Mouse (Mus musculus) limb, embryonic 14.5 days (tissue): Measurements from ENCODE around the gene Znhit1. TPM values are rescaled to one million over a fixed set of nuclear protein-coding genes. Genes with fewer than 3 reads are reported as not detected.

Experiments
- ATAC-seq: fragments of 200-750 bp; cut with Nextera tagmentation; 2 replicates; pipeline ENCODE4 v1.8.0; 2017; ENCODE audit warnings: low read depth, moderate number of reproducible peaks, moderate TSS enrichment; ENCODE audit not compliant: low FRiP score
- DNase-seq: peaks from one replicate; pipeline ENCODE4 v3.0.0-alpha.2; 2015; ENCODE audit warnings: low spot score
- H3K27ac ChIP-seq: fragments of 300-500 bp; sonication (generic); replicated peaks from 2 replicates; pipeline ENCODE4 v1.5.1; 2014; ENCODE audit warnings: low read depth, mild to moderate bottlenecking, low read length, moderate library complexity, mixed read lengths
- H3K27me3 ChIP-seq: fragments of 300-500 bp; sonication (generic); 2 replicates; pipeline ENCODE4 v1.6.1; 2014; ENCODE audit warnings: low read length, mixed read lengths; ENCODE audit not compliant: control insufficient read depth, insufficient read depth
- H3K36me3 ChIP-seq: fragments of 300-500 bp; sonication (generic); 2 replicates; pipeline ENCODE4 v1.6.1; 2014; ENCODE audit warnings: mild to moderate bottlenecking, low read length, moderate library complexity, mixed read lengths; ENCODE audit not compliant: control insufficient read depth, insufficient read depth
- H3K4me1 ChIP-seq: fragments of 300-500 bp; sonication (generic); 2 replicates; pipeline ENCODE4 v1.6.1; 2014; ENCODE audit warnings: antibody characterized with exemption, low read length, mixed read lengths; ENCODE audit not compliant: control insufficient read depth, insufficient read depth
- H3K4me2 ChIP-seq: fragments of 300-500 bp; sonication (generic); replicated peaks from 2 replicates; pipeline ENCODE4 v1.6.1; 2014; ENCODE audit warnings: low read depth, mild to moderate bottlenecking, low read length, moderate library complexity; ENCODE audit not compliant: severe bottlenecking
- H3K4me3 ChIP-seq: fragments of 300-500 bp; sonication (generic); replicated peaks from 2 replicates; pipeline ENCODE4 v1.5.1; 2014; ENCODE audit warnings: low read length
- H3K9ac ChIP-seq: fragments of 300-500 bp; sonication (generic); 2 replicates; pipeline ENCODE4 v1.6.1; 2014; ENCODE audit warnings: mild to moderate bottlenecking, low read depth, low read length, moderate library complexity; ENCODE audit not compliant: severe bottlenecking
- H3K9me3 ChIP-seq: fragments of 300-500 bp; sonication (generic); 2 replicates; pipeline ENCODE4 v1.6.1; 2016; ENCODE audit warnings: low read length; ENCODE audit not compliant: control insufficient read depth
- POLR2A ChIP-seq: fragments of 200-500 bp; IDR thresholded peaks from 2 replicates; pipeline ENCODE4 v1.8.0; 2012; ENCODE audit warnings: inconsistent platforms, mild to moderate bottlenecking, moderate library complexity, borderline replicate concordance; ENCODE audit not compliant: insufficient read depth, insufficient read length; ENCODE audit errors: extremely low read depth
- WGBS: fragments of 180-500 bp; shearing (Covaris S2); extraction: QIAGEN DNeasy Blood & Tissue Kit; methylation state at CpG from one replicate; pipeline ENCODE4 v1.1.7; 2014; 5-methylcytosine and 5-hydroxymethylcytosine counted together
- microRNA counts: library from miRNA; unstranded; fragments of <30 nt; microRNA quantifications from one replicate; lab custom pipeline; 2016
- microRNA-seq: library from miRNA; unstranded; fragments of <30 nt; microRNA quantifications from one replicate; pipeline ENCODE4, GENCODE M21; 2016
- polyA plus RNA-seq, 2 experiments: library from polyadenylated mRNA; depleted of rRNA in 1 of 2; stranded (reverse) in 1 of 2; unstranded in 1 of 2; fragments of >200 nt; fragmentation: Nextera tagmentation in 1 of 2; extraction: Ambion mirVana in 1 of 2; gene quantifications; 2 replicates each; pipeline versions ENCODE4 v1.2.1 to v1.2.3; 2012 to 2014

Znhit1 gene
- polyA plus RNA-seq, 2 experiments = 82.7 to 105 TPM

DNA sequence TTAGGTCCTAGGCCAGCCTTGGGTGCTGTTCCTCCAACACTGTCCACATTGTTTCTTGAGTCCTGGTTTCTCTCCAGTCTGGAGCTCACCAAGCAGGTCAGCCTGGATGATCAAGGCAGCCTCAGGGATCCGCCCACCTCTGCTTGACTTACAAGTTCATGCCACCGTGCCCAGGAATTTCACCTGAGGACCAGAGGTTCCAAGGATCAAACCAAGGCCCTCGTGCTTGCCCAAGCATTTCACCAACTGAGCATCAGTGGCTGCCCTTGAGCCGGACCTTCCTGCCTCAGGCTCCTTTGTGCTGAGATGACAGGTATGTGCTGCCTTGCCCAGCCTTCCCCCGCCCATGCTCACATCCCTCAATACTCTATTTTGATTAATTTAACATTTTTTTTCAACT is 50.2 kb downstream of the Znhit1 start:
- no peak overlapping the region for H3K9ac ChIP-seq
- no peak for ATAC-seq
- TF ChIP-seq POLR2A = no peak
- H3K9me3 ChIP-seq = no peaks in the 10 kb centered on the region
- H3K4me3 ChIP-seq = no peak overlapping the region
- whole genome bisulfite sequencing = 85% methylated on average over 5 of the region's 5 CpGs
- H3K36me3 ChIP-seq = no peaks in the 10 kb centered on the region
- H3K4me2 ChIP-seq = no peak overlapping the region
- no peak overlapping the region for H3K27ac ChIP-seq
- H3K4me1 ChIP-seq = no peaks in the 10 kb centered on the region
- no peak for DNase-seq
- no peaks in the 10 kb centered on the region for H3K27me3 ChIP-seq

DNA sequence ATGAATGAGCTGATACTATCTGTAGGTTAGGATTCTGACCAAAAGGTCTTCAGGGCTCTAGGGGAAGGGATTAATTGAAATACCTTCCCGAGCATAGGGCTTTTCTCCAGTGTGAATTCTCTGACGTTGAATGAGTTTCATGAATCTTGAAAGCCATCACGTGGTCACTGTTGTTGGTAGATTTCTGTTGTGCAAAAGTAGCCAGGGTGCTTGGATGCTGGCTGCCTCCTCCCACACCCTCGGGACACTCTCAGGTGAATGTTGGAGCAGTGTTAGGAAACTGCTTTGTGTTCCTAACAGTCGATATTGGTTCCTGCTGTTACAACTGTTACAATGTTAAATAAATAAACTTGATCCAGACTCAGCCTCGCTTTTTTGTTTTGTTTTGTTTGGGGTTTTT is 51.1 kb downstream of the Znhit1 start:
- 88% methylated on average over 6 of the region's 6 CpGs for WGBS
- Histone ChIP-seq H3K4me2 (no peak overlapping the region), H3K27ac (no peak overlapping the region), H3K4me1 (no peaks in the 10 kb centered on the region), H3K9ac (no peak overlapping the region), H3K9me3 (no peaks in the 10 kb centered on the region), H3K4me3 (no peak overlapping the region), H3K27me3 (no peaks in the 10 kb centered on the region), H3K36me3 (no peaks in the 10 kb centered on the region)
- no peak for DNase-seq
- no peak for ATAC-seq
- TF ChIP-seq POLR2A = no peak

DNA sequence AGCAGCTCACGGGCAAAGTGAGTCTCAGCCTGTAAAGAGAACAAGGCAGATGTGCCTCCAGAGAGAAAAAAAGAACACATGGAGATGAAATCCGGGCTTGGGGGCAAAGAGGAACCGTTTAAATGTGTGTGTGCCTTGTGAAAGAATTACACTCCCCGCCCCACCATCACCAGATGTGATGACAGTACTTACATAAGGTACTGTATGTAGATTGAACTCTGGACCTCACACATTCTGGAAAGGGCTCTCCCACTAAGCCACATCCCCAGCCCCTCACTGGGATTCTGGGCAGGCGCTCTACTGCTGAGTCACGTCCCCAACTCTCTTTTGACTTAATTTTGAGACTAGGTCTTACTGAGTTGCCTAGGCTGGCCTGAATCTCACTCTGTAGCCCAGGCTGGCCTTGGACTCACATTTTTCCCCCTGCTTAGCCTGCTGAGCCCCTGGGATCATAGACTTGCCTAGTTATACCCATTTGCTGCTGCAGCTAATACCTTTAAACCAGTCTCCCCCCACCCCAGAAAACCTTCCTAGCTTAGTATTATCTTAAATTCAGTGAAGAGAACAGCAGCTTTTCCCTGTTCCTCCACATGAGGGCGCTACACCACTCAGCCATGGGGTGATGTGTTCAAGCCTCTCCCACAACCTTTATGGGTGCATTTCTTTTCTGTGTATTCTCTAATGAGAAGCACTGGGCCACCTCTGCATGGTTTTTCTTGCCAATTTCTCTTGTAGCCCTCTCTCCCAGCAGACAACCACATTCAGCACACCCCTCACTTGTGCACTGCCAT is 51.7 kb downstream of the Znhit1 start:
- H3K4me3 ChIP-seq = no peak overlapping the region
- 55% methylated on average over 7 of the region's 7 CpGs for WGBS
- H3K9me3 ChIP-seq = no peaks in the 10 kb centered on the region
- H3K27ac ChIP-seq = no peak overlapping the region
- ATAC-seq = no peak
- H3K36me3 ChIP-seq = no peaks in the 10 kb centered on the region
- TF ChIP-seq POLR2A = no peak
- DNase-seq = no peak
- H3K4me2 ChIP-seq = no peak overlapping the region
- H3K9ac ChIP-seq = no peak overlapping the region
- H3K27me3 ChIP-seq = no peaks in the 10 kb centered on the region
- H3K4me1 ChIP-seq = no peaks in the 10 kb centered on the region

DNA sequence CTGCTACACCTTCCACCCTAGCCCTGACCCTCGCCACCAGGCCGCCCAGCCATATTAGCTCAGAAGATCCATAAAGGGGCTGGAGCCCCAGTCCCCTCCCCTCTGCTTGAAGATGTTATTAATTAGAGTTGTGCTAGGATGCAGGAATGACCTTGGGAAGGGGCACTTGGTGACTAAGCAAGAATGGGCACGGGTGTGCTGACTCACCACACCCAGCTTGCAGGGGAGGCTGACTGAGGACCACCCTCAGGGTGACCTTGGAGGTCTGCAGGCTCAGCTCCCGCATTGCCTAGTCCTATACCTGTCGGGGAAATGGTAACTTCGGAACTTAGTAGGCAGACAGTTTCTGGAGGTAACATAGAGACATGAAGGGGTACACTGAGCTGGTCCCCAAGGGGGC is 53.9 kb downstream of the Znhit1 start:
- no peak overlapping the region for H3K27ac ChIP-seq
- no peak overlapping the region for H3K4me3 ChIP-seq
- WGBS = 87% methylated on average over 6 of the region's 6 CpGs
- no peaks in the 10 kb centered on the region; the same call in 1 of the 2 replicates for H3K4me1 ChIP-seq
- TF ChIP-seq POLR2A = no peak
- H3K9me3 ChIP-seq = no peaks in the 10 kb centered on the region
- no peaks in the 10 kb centered on the region for H3K36me3 ChIP-seq
- DNase-seq (no peak), ATAC-seq (no peak)
- H3K9ac ChIP-seq = no peak overlapping the region
- H3K4me2 ChIP-seq = no peak overlapping the region
- H3K27me3 ChIP-seq = no peaks in the 10 kb centered on the region

DNA sequence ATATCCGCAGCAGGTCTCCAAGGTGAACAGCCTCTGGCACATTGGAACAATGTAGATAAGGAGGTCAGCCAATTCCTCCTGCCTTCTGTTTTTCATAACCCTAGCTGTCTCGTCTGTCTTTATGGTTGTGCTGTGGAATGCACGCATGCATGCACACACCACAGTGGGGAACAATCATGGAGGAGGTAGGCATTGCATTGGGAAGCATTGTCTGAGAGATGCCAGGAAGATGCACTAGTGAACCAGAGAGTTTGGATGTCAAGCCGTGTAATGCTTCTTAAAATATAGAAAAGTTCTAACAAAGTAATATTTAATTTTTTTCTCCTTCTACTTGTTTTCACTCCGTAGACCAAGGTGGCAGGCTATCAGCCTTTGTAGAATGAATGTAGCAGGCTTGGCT is 54.9 kb downstream of the Znhit1 start:
- Histone ChIP-seq H3K9me3 (no peaks in the 10 kb centered on the region), H3K4me1 (no peaks in the 10 kb centered on the region; the same call in 1 of the 2 replicates), H3K27ac (no peak overlapping the region), H3K4me2 (no peak overlapping the region), H3K36me3 (no peaks in the 10 kb centered on the region), H3K4me3 (no peak overlapping the region), H3K27me3 (no peaks in the 10 kb centered on the region), H3K9ac (no peak overlapping the region)
- 72% methylated on average over 5 of the region's 5 CpGs for WGBS
- ATAC-seq (no peak), DNase-seq (no peak)
- TF ChIP-seq POLR2A = no peak

MicroRNAs within 50 kb of the gene (microRNA counts, 519-probe panel; counts per million panel counts)
- not detected for microRNA mmu-miR-702 (lab: Ali Mortazavi, UCI)

Small RNA genes within 50 kb of the gene (microRNA-seq; reads per million reads assigned to microRNA genes)
- 27.9 reads per million, percentile 32 among the genes with 10 or more reads in this experiment for gene Mir702

Other genes with a start within 250 kb of the Znhit1 start
- gene Col26a1, start 104.8 kb downstream of the Znhit1 start, polyA plus RNA-seq (2012; rRNA removed) = 219 and 265 TPM in 2 replicates
- 85.5 and 109 TPM in 2 replicates for gene Col26a1, start 104.8 kb downstream of the Znhit1 start, polyA plus RNA-seq (2014; fragmentation: Nextera tagmentation; extraction: Ambion mirVana)
- gene Ift22, start 79.9 kb downstream of the Znhit1 start, polyA plus RNA-seq (2012; rRNA removed) = 23.4 and 28.8 TPM in 2 replicates
- 56.6 and 58.9 TPM in 2 replicates for gene Ift22, start 79.9 kb downstream of the Znhit1 start, polyA plus RNA-seq (2014; fragmentation: Nextera tagmentation; extraction: Ambion mirVana)
- gene Fis1, start 34.7 kb downstream of the Znhit1 start, polyA plus RNA-seq (2012; rRNA removed) = 194 and 225 TPM in 2 replicates
- gene Fis1, start 34.7 kb downstream of the Znhit1 start, polyA plus RNA-seq (2014; fragmentation: Nextera tagmentation; extraction: Ambion mirVana) = 284 and 300 TPM in 2 replicates
- 0.60 and 0.74 TPM in 2 replicates for gene Cldn15, start 21.4 kb downstream of the Znhit1 start, polyA plus RNA-seq (2012; rRNA removed)
- 0.28 TPM in 1 of 2 replicates, not detected in the other for gene Cldn15, start 21.4 kb downstream of the Znhit1 start, polyA plus RNA-seq (2014; fragmentation: Nextera tagmentation; extraction: Ambion mirVana)
- gene Plod3, start 1.0 kb downstream of the Znhit1 start, polyA plus RNA-seq (2012; rRNA removed) = 114 and 126 TPM in 2 replicates
- 54.0 and 55.1 TPM in 2 replicates for gene Plod3, start 1.0 kb downstream of the Znhit1 start, polyA plus RNA-seq (2014; fragmentation: Nextera tagmentation; extraction: Ambion mirVana)
- 0.08 and 0.21 TPM in 2 replicates for gene Vgf, start 38.4 kb upstream of the Znhit1 start, polyA plus RNA-seq (2012; rRNA removed)
- gene Vgf, start 38.4 kb upstream of the Znhit1 start, polyA plus RNA-seq (2014; fragmentation: Nextera tagmentation; extraction: Ambion mirVana) = 0.11 TPM in 1 of 2 replicates, not detected in the other
- 98.3 and 112 TPM in 2 replicates for gene Ap1s1, start 58.1 kb upstream of the Znhit1 start, polyA plus RNA-seq (2012; rRNA removed)
- gene Ap1s1, start 58.1 kb upstream of the Znhit1 start, polyA plus RNA-seq (2014; fragmentation: Nextera tagmentation; extraction: Ambion mirVana) = 144 and 146 TPM in 2 replicates
- gene Serpine1, start 84.2 kb upstream of the Znhit1 start, polyA plus RNA-seq (2012; rRNA removed) = 3.9 and 4.5 TPM in 2 replicates
- gene Serpine1, start 84.2 kb upstream of the Znhit1 start, polyA plus RNA-seq (2014; fragmentation: Nextera tagmentation; extraction: Ambion mirVana) = 0.40 and 0.48 TPM in 2 replicates
- gene Trim56, start 128.2 kb upstream of the Znhit1 start, polyA plus RNA-seq (2012; rRNA removed) = 3.1 and 4.0 TPM in 2 replicates
- 9.1 and 9.5 TPM in 2 replicates for gene Trim56, start 128.2 kb upstream of the Znhit1 start, polyA plus RNA-seq (2014; fragmentation: Nextera tagmentation; extraction: Ambion mirVana)
- gene Muc3, start 161.3 kb upstream of the Znhit1 start, polyA plus RNA-seq (2012; rRNA removed) = not detected in 2 replicates
- not detected in 2 replicates for gene Muc3, start 161.3 kb upstream of the Znhit1 start, polyA plus RNA-seq (2014; fragmentation: Nextera tagmentation; extraction: Ambion mirVana)
- gene Muc3a, start 224.4 kb upstream of the Znhit1 start, polyA plus RNA-seq (2012; rRNA removed) = 0.73 and 1.4 TPM in 2 replicates
- gene Muc3a, start 224.4 kb upstream of the Znhit1 start, polyA plus RNA-seq (2014; fragmentation: Nextera tagmentation; extraction: Ambion mirVana) = 0.10 TPM in 1 of 2 replicates, not detected in the other